Mouse (Mus musculus): ENCODE measurements around the gene Gm42417.

Gene Gm42417

GRCm38 (mm10) chr1:36522210-36522609 lies 17.0 kb downstream of the Gm42417 start:
- no peak for DNase-seq (ENCODE audit: low read depth)

GRCm38 (mm10) chr1:36519626-36520025 lies 19.6 kb downstream of the Gm42417 start:
- DNase-seq (ENCODE audit: low read depth) = no peak

GRCm38 (mm10) chr1:36518259-36518658 lies 21.0 kb downstream of the Gm42417 start:
- no peak for DNase-seq (ENCODE audit: low read depth)

GRCm38 (mm10) chr1:36513718-36514117 lies 25.5 kb downstream of the Gm42417 start:
- DNase-seq (ENCODE audit: low read depth) = peak; percentile 58

GRCm38 (mm10) chr1:36513310-36513709 lies 25.9 kb downstream of the Gm42417 start:
- DNase-seq (ENCODE audit: low read depth) = peak; percentile 57

GRCm38 (mm10) chr1:36512966-36513280 lies 26.3 kb downstream of the Gm42417 start:
- DNase-seq (ENCODE audit: low read depth) = no peak

GRCm38 (mm10) chr1:36512089-36512965 lies 26.9 kb downstream of the Gm42417 start:
- DNase-seq (ENCODE audit: low read depth) = peak; percentile 67

- DNase-seq (ENCODE audit: low read depth) = peak; percentile 100
Observed at GRCm38 (mm10) chr1:36511289-36512021, 27.8 kb downstream of the Gm42417 start, which contains the start of gene Cnnm3. Cnnm3 (plus strand) TSS chr1:36511867.

- DNase-seq (ENCODE audit: low read depth) = no peak
Observed at GRCm38 (mm10) chr1:36508238-36508637, 31.0 kb downstream of the Gm42417 start.

GRCm38 (mm10) chr1:36501261-36501660 lies 38.0 kb downstream of the Gm42417 start:
- peak; percentile 84 for DNase-seq (ENCODE audit: low read depth)

GRCm38 (mm10) chr1:36497312-36497711 lies 41.9 kb downstream of the Gm42417 start:
- no peak for DNase-seq (ENCODE audit: low read depth)

GRCm38 (mm10) chr1:36496719-36497118 lies 42.5 kb downstream of the Gm42417 start:
- DNase-seq (ENCODE audit: low read depth) = peak; percentile 58

- DNase-seq (ENCODE audit: low read depth) = no peak
Observed at GRCm38 (mm10) chr1:36493299-36493698, 45.9 kb downstream of the Gm42417 start.

- DNase-seq (ENCODE audit: low read depth) = peak; percentile 85
Observed at GRCm38 (mm10) chr1:36492416-36493139, 46.7 kb downstream of the Gm42417 start.

- DNase-seq (ENCODE audit: low read depth) = no peak
Observed at GRCm38 (mm10) chr1:36489661-36490060, 49.6 kb downstream of the Gm42417 start.

GRCm38 (mm10) chr1:36487111-36487510 lies 52.1 kb downstream of the Gm42417 start:
- DNase-seq (ENCODE audit: low read depth) = no peak

- DNase-seq (ENCODE audit: low read depth) = peak; percentile 79
Observed at GRCm38 (mm10) chr1:36485080-36485479, 54.1 kb downstream of the Gm42417 start.

GRCm38 (mm10) chr1:36483825-36484224 lies 55.4 kb downstream of the Gm42417 start:
- DNase-seq (ENCODE audit: low read depth) = no peak

Measured in NIH3T3 (cell line).